Mouse (Mus musculus): ENCODE results near the gene Tln1. TPM values are rescaled to one million over a fixed set of nuclear protein-coding genes. Genes with fewer than 3 reads are reported as not detected.

The Tln1 gene
- polyA plus RNA-seq (2017; shearing (Covaris generic)): 397 TPM

DNA sequence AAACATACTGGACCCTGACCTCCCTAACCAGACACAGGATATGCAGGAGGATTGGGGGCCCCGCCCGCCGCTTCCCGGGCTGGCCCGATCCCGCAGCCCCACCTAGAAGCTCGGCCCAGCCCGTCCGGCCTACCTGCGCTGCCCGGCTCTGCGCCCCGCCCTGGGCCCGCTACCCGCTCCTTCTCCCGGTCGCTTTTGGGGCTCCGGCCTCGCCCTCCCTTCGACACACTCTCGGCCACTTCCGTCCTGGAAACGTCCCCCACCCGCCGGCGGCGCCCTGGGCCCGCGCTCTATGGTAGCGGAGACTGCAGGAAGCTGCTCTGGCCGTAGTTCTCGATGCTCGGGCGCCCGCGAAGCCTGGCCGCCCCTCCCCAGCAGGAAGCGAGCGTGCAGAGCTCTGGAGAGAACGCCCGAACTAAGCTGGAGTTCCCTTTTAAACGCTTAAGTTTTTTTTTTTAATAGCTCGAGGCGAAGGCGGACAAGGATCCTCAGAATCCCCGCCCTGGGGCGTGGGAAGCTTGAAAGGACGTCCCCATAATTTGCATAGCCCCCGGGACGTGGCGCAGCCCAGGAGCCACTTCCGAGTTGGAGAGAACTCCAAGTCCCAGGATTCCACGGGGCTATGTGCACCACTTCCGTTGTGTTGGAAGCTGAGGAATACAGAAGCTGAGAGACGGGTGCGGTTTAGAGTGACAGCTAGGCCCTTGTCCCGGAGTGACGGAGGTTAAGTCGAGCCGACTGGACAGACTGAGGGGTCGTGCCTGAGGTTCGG lies at the start of gene Tln1, which contains the start of gene Creb3:
Gene Tln1 (minus strand): TSS at position 695 of the 772 bp plus-strand sequence.
Gene Creb3 (plus strand): TSS at position 336 of the 772 bp plus-strand sequence.

GRCm38 (mm10) chr4:43584444-43585416 lies 22.2 kb upstream of the Tln1 start, which contains the start of gene Msmp:
Gene Msmp, minus strand, starts transcription at chr4:43584494.

DNA sequence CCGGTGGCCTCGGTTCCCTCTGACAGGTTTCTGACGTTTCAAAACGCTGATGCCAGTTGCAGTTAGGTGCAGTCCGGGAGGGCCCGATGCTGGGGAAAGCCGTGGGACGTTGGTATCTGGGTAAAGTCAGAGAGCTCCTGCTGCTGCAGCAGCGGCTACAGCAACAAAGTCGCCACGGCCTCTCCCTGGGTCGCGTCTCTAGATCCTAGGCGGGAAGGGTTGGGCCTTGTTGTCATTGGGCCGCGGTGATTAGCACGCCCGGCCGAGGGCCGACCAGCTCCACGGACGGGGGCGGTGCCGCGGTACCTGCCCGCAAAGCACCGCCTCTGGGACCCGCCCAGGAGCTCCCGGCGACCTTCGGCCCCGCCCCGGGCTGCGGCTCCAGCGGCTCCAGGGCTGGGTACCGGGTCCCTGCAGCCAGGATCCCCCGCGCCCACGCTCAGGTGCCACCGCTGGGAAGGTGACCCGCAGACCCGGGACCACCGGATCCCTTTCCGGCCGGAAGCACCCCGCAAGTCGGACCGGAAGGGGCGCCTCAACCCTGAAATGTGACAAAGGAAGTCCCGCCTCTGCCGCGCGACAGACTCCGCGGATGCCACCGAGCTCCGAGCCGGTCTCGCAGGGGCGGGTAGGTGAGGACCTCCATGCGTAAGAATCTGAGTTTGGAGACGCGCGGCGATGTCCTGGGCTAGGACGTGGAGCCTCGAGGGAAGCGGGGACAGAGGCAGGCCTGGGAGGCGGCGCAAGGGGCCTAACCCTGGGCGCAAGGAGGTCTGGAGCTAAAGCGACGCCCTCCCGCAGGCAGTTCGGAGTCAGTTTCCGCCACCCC lies 16.1 kb upstream of the Tln1 start, which contains the start of the genes Rgp1 and Gba2:
Gene Rgp1 (plus strand): TSS at position 340 of the 829 bp plus-strand sequence.
Gene Gba2 (minus strand): TSS at position 498 of the 829 bp plus-strand sequence.

DNA sequence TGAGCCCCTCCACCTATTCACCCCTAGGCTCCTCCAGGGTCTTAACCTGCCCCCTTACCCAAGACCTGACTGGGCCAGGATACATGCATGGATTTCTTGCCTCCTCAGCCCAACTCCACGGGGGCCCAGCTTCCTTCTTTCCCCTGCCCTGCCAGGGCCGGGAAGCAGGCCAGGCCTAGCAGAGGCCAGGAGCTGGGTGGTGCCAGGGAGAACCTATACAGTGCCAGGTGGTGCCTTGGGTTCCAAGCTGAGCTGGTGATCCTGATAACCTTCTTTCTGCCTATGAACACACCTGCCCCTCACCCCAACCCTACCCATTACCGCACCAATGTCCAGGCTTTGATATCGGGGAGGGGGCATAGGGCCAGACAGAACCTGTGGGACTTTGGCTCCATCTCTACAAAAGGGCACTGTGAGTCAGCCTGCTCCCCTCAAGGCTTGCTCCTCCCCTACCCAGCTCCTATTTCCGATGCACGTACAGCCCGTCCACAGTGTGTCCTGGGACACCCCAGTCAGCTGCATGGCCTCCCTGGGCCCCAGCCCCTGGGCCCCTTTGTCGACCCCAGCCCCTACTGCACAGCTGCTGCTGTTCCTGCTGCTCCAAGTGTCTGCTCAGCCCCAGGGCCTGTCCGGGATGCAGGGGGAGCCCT lies 55.8 kb downstream of the Tln1 start, which contains the start of gene Car9:
Gene Car9 (plus strand): TSS at position 431 of the 650 bp plus-strand sequence.

GRCm38 (mm10) chr4:43499407-43500333 lies 62.8 kb downstream of the Tln1 start, which contains the start of gene Arhgef39:
Gene Arhgef39, minus strand, starts transcription at chr4:43499695.

GRCm38 (mm10) chr4:43492821-43493185 lies 69.7 kb downstream of the Tln1 start, which contains the start of gene Ccdc107:
Gene Ccdc107, plus strand, starts transcription at chr4:43492900.

GRCm38 (mm10) chr4:43483535-43484091 lies 78.9 kb downstream of the Tln1 start, which contains the start of gene Sit1:
Gene Sit1, minus strand, starts transcription at chr4:43483734.

Other genes starting within 250 kb of the Tln1 start
- gene Rusc2, start 180.7 kb downstream of the Tln1 start, polyA plus RNA-seq (2017; shearing (Covaris generic)): 0.22 TPM
- gene Fam166b, start 133.6 kb downstream of the Tln1 start, polyA plus RNA-seq (2017; shearing (Covaris generic)): not detected
- 0.61 TPM for gene Tesk1, start 120.8 kb downstream of the Tln1 start, polyA plus RNA-seq (2017; shearing (Covaris generic))
- 85.9 TPM for gene Cd72, start 108.1 kb downstream of the Tln1 start, polyA plus RNA-seq (2017; shearing (Covaris generic))
- 156 TPM for gene Sit1, start 79.0 kb downstream of the Tln1 start, polyA plus RNA-seq (2017; shearing (Covaris generic))
- 96.1 TPM for gene Ccdc107, start 69.8 kb downstream of the Tln1 start, polyA plus RNA-seq (2017; shearing (Covaris generic))
- 6.2 TPM for gene Arhgef39, start 63.0 kb downstream of the Tln1 start, polyA plus RNA-seq (2017; shearing (Covaris generic))
- gene Car9, start 55.7 kb downstream of the Tln1 start, polyA plus RNA-seq (2017; shearing (Covaris generic)): 1.0 TPM
- gene Tpm2, start 38.9 kb downstream of the Tln1 start, polyA plus RNA-seq (2017; shearing (Covaris generic)): not detected
- gene Creb3, start 359 bp downstream of the Tln1 start, polyA plus RNA-seq (2017; shearing (Covaris generic)): 96.5 TPM
- gene Rgp1, start 16.0 kb upstream of the Tln1 start, polyA plus RNA-seq (2017; shearing (Covaris generic)): 21.7 TPM
- 35.9 TPM for gene Gba2, start 16.2 kb upstream of the Tln1 start, polyA plus RNA-seq (2017; shearing (Covaris generic))
- gene Msmp, start 21.8 kb upstream of the Tln1 start, polyA plus RNA-seq (2017; shearing (Covaris generic)): 3.5 TPM
- gene Npr2, start 69.2 kb upstream of the Tln1 start, polyA plus RNA-seq (2017; shearing (Covaris generic)): not detected
- gene Spag8, start 90.9 kb upstream of the Tln1 start, polyA plus RNA-seq (2017; shearing (Covaris generic)): 0.50 TPM
- gene Hint2, start 93.8 kb upstream of the Tln1 start, polyA plus RNA-seq (2017; shearing (Covaris generic)): 79.8 TPM
- gene Tmem8b, start 106.3 kb upstream of the Tln1 start, polyA plus RNA-seq (2017; shearing (Covaris generic)): 0.89 TPM
- gene Fam221b, start 106.5 kb upstream of the Tln1 start, polyA plus RNA-seq (2017; shearing (Covaris generic)): 1.2 TPM
- not detected for gene Olfr70, start 138.1 kb upstream of the Tln1 start, polyA plus RNA-seq (2017; shearing (Covaris generic))
- not detected for gene Olfr71, start 147.6 kb upstream of the Tln1 start, polyA plus RNA-seq (2017; shearing (Covaris generic))
- gene Hrct1, start 164.5 kb upstream of the Tln1 start, polyA plus RNA-seq (2017; shearing (Covaris generic)): not detected
- not detected for gene Spaar, start 167.3 kb upstream of the Tln1 start, polyA plus RNA-seq (2017; shearing (Covaris generic))
- not detected for gene Olfr159, start 208.3 kb upstream of the Tln1 start, polyA plus RNA-seq (2017; shearing (Covaris generic))

Data from inflammation-experienced regulatory T-cells, adult 16 weeks (primary cell).